Mouse (Mus musculus) right cerebral cortex, postnatal 25 days (tissue): Measurements from ENCODE around the gene Eya4.
A peak's percentile ranks its signal among the peaks of the same experiment; 100 is the strongest.

Experiments used
- DNase-seq: peaks from one replicate; pipeline ENCODE4 v3.0.0; 2022

The Eya4 gene

GRCm38 (mm10) chr10:23230863-23231262 is 119.7 kb downstream of the Eya4 start:
- no peak for DNase-seq

- DNase-seq: no peak
These were observed 127.2 kb downstream of the Eya4 start for GRCm38 (mm10) chr10:23223336-23223735.

- DNase-seq: no peak
These were observed 130.2 kb downstream of the Eya4 start for GRCm38 (mm10) chr10:23220432-23220831.

- no peak for DNase-seq
These were observed 133.8 kb downstream of the Eya4 start for GRCm38 (mm10) chr10:23216815-23217214.

GRCm38 (mm10) chr10:23211381-23211780 is 139.2 kb downstream of the Eya4 start:
- DNase-seq: no peak

- DNase-seq: peak; percentile 8
These were observed 146.7 kb downstream of the Eya4 start for GRCm38 (mm10) chr10:23203885-23204284.

- no peak for DNase-seq
These were observed 147.3 kb downstream of the Eya4 start for GRCm38 (mm10) chr10:23203144-23203838.

- DNase-seq: no peak
These were observed 148.0 kb downstream of the Eya4 start for GRCm38 (mm10) chr10:23202591-23202990.

- DNase-seq: no peak
These were observed 152.3 kb downstream of the Eya4 start for GRCm38 (mm10) chr10:23198251-23198650.

- no peak for DNase-seq
These were observed 154.2 kb downstream of the Eya4 start for GRCm38 (mm10) chr10:23196336-23196735.

- DNase-seq: no peak
These were observed 155.2 kb downstream of the Eya4 start for GRCm38 (mm10) chr10:23195337-23195736.

- no peak for DNase-seq
These were observed 160.8 kb downstream of the Eya4 start for GRCm38 (mm10) chr10:23189836-23190235.

- DNase-seq: no peak
These were observed 165.2 kb downstream of the Eya4 start for GRCm38 (mm10) chr10:23185391-23185790.

- no peak for DNase-seq
These were observed 168.8 kb downstream of the Eya4 start for GRCm38 (mm10) chr10:23181572-23182493.

- no peak for DNase-seq
These were observed 171.3 kb downstream of the Eya4 start for GRCm38 (mm10) chr10:23179285-23179684.

GRCm38 (mm10) chr10:23177347-23178046 is 173.1 kb downstream of the Eya4 start:
- no peak for DNase-seq

- no peak for DNase-seq
These were observed 173.8 kb downstream of the Eya4 start for GRCm38 (mm10) chr10:23176666-23177346.

- no peak for DNase-seq
These were observed 179.0 kb downstream of the Eya4 start for GRCm38 (mm10) chr10:23171541-23171940.

GRCm38 (mm10) chr10:23165089-23165642 is 185.4 kb downstream of the Eya4 start:
- DNase-seq: no peak

- DNase-seq: no peak
These were observed 190.7 kb downstream of the Eya4 start for GRCm38 (mm10) chr10:23159844-23160243.

- no peak for DNase-seq
These were observed 191.4 kb downstream of the Eya4 start for GRCm38 (mm10) chr10:23159138-23159537.

GRCm38 (mm10) chr10:23156866-23157625 is 193.5 kb downstream of the Eya4 start:
- DNase-seq: no peak
